Mouse (Mus musculus): Measurements from ENCODE around the gene Zfp146.
A peak's percentile ranks its signal among the peaks of the same experiment; 100 is the strongest.
"Not testable (repeated sequence)": the region's sequence is repeated elsewhere in the genome, so short reads cannot be mapped to it uniquely, and the experiment has no call there.

Zfp146 gene

DNA sequence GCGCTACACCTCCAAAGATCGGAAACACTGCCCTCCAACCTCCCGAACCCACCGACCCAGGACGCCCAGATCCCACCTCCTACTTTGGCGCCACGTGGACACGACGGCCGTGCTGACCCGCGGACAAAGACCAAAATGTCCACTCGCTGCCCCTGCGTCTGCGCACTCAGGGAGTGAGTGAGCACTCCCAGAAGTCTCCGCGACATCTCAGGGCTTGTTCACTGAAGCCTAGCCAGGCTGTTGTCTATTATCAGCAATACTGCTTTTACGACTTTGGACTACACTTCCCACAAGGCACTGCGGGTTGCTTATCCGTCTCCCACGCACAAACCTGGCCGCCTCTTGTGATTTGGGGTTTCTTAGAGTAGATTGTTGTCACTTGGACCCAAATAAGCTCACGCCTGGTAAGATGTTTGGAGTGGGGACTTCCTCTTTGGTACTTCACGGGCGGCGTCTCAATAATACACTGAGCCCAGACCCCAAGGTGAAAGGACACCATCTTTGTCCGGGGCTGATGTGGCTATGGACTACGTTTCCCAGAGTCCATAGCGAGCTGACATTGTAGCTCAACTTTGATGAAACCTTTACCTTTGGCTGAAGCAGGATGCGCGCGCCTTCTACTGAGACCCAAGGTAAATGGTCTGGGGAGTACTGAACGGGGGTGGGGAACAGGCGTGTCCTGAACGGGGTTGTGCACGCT, at the start of gene Zfp146:
Gene Zfp146 (minus strand): TSS at position 168 of the 700 bp plus-strand sequence.
- DNase-seq (ENCODE audit: low read depth) = peak; percentile 94

DNA sequence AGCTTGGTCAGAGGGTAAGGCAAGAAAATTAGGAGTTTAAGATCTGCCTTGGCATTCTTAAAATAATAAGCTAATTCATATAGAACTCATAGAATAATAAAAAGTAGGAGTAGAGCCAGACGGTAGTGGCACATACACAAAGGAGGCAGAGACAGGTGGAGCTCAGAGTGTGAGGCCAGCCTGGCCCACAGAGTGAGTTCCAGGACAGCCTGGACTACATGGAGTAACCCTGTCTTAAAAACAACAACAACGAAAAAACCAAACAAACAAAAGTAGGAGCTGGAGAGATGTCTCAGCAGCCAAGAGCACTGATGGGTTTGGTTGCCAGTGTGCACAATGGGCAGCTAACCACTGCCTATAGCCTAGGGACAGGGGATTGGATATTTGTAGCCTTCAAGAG, 47.7 kb upstream of the Zfp146 start:
- no peak for DNase-seq (ENCODE audit: low read depth)

DNA sequence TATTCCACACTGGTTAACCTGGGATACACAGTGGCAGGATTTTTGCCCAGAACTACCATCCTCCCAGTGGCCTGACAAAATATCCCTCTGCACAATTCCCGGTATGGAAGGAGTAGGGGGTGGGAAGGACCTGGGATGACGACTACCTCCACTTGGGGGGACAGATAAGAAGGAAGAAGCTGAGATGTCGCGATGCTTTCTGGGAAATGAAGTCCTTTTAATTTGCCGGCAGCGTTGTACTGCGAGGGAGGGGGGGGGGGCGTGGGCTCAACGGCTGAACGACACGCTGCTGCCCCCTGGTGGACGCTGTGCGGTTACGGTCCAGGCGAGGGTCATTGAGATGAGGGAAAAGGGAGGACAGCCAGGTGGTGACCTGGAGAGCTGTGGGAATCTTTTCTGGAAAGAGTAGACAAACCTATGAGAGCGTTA, 47.2 kb upstream of the Zfp146 start:
- DNase-seq (ENCODE audit: low read depth) = peak; percentile 90

DNA sequence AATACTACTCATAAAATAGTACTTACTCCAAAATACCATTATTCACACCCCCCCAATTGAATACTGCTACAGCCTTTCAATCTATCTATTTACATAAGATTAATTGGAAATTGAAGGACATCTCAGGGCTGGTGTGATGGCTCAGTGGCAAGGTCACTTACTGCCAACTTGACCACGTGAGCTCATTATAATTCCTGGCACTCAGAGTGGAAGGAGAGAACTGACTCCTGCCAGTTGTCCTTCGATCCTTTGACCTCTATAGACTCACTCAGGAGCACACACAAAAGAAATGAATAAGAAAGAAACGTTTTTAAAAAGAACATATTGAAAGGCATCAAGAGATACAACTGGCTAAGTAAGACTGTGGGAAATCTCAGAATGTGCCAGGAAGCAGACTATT, 46.3 kb upstream of the Zfp146 start:
- no peak for DNase-seq (ENCODE audit: low read depth)

DNA sequence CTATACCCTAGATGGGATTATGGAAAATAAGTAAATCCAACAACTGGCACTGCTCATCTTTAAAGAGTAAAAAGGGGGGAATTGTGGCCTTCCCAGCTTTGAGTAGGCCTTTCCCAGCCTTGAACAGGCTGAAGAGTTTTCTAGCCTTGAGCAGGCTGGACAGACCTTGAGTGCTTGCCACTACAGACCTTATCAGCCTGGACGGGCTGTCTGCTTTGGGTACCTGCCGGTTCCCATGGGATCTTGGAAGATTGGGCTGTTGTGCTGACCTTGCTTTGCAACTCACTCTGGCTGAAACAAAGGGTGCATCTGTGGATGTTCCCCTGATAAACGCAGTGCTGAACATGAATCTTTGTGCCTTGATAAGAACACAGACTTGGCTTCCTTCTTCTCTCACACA, 44.3 kb upstream of the Zfp146 start:
- no peak for DNase-seq (ENCODE audit: low read depth)

DNA sequence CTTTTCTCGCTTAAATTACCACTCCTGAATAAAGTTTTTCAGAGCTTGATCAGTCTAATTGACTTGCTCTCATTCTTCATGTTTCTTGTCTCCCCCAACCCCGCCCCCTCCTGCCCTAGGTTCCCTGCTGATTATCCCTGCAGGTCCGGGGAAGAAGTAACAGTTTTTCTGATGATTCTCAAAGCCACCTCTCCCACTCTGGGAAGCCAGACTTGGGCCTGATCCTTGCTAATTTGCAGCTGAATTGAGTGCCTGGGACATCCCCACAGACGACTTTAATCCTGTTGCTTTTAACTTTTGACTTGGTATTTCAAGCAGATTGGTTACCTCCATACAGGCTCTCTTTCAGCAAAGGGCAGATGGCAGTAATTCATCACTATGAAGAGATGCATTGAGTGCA, 41.5 kb upstream of the Zfp146 start:
- no peak for DNase-seq (ENCODE audit: low read depth)

DNA sequence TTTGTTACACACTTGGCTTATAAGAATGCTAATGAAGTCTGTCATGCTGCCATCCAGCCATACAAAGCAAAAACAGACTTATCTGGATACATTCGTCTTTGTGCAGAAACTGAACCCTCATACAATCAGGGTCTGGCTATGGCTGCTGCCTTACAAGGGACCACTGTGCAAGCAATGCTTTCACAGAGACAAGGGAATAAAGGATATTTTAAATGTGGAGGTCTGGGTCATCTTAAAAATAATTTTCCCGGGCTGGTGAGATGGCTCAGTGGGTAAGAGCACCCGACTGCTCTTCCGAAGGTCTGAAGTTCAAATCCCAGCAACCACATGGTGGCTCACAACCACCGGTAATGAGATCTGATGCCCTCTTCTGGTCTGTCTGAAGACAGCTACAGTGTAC, 36.8 kb upstream of the Zfp146 start:
- not testable (repeated sequence) for DNase-seq (ENCODE audit: low read depth)

DNA sequence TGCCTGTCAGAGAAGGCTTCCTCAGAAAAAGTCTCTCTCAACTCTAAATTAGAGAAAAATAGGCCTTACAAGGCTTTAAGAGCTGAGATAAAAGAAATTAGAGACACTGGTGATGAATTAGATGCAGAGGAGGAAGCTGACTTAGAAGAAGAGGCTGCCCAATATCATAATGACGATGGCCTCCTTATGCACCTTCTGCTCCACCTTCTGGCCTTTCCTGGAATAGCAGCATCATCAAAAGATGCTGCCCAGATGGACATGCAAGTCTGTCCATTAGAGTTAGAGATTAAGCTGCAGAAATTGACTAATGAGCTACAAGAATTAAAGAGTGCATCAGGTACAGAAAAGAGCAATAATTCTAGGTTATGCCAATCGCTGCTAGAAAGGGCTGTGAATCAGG, 35.8 kb upstream of the Zfp146 start:
- peak; percentile 82 for DNase-seq (ENCODE audit: low read depth)

DNA sequence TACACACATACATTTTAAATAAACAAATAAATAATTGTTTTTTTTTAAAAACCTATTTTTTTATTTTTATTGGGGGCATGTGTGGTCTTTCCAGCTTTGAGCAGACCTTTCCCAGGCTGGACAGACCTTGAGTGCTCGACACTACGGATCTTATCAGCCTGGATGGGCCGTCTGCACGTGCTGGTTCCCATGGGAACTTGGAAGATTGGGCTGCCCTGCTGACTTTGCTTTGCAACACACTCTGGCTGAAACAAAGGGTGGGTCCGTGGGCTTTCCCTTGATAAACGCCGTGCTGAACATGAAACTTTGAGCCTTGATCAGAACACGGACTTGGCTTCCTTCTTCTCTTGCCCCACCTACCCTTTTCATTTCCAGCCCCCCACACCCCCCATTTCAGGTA, 34.8 kb upstream of the Zfp146 start:
- no peak for DNase-seq (ENCODE audit: low read depth)

DNA sequence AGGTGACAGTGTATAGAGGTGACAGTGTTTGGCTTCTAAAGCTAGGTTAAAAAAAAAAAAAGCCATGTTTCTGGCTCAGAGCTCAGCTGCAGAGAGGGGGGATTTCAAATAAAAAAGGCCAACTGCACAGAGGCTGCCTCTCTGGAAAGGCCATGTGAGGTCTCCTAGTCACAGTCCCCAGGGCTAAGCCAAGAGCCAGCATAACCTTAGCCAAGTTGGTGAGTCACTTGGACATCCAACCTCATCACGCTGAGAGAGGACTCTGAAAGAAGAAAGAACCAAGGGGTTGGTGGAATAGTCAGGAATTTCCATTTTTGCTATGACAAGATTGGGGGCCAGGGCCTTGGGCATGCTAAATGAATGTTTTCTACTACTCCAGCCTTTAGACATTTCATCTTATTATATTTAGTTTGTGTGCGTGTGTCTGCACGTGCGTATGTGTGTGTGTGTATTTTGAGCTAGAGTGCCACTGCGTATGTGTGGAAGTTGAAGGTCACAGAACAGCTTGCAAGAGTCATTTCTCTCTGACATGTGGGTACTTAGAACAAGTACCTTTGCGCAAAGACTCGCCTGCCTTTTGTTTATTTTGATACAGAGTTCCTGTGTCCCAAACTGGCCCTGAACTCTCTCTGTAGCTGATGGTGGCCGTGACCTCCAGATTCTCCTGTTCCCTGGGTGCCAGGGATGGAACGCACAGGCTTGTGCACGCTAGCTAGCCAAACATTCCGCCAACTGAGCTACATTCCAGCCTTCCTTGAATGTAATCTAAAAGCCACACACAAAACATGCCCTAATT, 33.5 kb upstream of the Zfp146 start:
- no peak for DNase-seq (ENCODE audit: low read depth)

DNA sequence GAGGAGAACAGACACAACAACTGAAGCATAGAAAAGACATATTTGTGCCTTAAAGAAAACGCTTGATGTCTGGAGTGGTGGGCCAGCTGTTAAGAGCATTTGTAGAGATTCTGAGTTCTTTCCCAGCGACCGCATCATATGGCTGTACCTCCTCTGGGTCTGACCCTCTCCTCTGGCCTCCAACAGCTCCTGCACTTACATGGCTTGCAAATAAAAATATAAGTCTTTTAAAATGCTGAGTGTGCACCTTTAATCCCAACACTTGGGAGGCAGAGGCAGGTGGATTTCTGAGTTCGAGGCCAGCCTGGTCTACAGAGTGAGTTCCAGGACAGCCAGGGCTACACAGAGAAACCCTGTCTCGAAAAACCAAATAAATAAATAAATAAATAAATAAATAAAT, 31.1 kb upstream of the Zfp146 start:
- DNase-seq (ENCODE audit: low read depth) = not testable (repeated sequence)

DNA sequence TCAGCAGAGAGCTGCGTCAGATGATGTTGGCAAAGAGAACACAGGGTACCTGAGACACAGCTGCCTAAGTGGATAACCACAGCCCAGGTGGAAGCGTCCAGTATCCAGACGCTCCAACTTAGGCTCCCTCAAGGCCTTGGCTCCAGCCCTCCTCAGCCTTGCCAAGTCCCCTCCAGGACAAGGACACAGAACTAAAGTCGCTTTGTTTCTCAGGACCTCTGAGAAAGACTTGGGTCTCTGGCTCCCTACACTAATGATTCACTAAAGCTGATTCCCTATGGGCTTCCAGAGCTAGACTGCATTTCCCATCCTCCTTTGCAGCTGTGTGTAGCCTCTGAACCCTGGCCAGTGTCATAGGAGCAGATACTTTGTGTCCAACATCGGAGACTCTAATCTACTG, 30.6 kb upstream of the Zfp146 start:
- DNase-seq (ENCODE audit: low read depth) = no peak

DNA sequence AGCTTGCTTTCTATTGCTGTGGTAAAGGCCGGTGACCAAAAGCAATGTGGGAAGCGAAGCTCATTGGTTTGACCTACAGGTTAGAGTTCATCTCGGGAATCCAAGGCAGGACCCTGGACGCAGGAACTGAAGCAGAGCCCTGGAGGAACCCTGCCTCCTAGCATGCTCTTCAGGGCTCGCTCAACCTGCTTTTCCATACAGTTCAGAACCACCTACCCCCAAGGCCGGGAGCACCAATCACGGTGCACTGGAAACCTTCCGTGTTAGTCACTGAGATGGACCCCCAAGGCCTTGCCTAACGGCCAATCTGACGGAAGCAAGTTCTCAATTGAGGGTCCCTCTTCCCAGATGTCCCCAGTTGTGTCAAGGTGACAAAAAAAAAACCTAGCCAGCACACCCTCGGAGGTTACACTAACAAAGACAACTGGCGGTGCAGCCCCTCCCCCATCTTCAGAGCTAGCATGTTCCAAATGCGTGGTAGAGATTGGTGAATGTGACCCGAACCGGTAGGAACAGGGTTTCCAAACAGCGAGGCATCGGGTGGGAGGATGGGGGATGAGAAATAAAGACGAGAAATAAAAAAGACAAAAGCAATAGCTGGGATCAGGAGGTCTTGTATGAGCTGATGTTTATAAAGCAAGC, 30.1 kb upstream of the Zfp146 start:
- DNase-seq (ENCODE audit: low read depth) = no peak

DNA sequence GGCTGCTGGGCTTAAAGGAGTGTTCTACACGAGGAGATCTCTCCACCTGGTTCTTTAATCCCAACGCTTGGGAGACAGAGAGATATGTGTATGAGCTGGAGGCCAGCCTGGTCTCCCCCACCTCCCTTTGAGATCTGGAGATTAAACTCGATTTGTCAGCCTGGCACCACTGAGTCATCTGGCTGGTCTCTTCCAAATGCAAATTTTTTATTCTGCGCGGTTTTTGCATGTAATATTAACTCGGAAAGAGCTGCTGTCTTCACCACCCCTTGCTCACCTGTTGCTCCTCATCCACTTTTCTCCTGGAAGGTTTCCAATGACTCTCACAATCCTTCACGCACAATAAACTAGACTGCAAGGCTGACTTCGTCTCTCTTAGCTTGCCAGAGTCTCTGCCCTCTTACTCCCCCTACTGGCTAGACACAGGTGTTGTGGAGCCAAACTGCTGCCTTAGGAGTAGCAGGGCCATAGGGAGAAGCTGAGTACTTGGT, 29.0 kb upstream of the Zfp146 start, which contains the start of gene Capns1:
Gene Capns1 (minus strand): TSS at position 331 of the 491 bp plus-strand sequence.
- peak; percentile 90 for DNase-seq (ENCODE audit: low read depth)

DNA sequence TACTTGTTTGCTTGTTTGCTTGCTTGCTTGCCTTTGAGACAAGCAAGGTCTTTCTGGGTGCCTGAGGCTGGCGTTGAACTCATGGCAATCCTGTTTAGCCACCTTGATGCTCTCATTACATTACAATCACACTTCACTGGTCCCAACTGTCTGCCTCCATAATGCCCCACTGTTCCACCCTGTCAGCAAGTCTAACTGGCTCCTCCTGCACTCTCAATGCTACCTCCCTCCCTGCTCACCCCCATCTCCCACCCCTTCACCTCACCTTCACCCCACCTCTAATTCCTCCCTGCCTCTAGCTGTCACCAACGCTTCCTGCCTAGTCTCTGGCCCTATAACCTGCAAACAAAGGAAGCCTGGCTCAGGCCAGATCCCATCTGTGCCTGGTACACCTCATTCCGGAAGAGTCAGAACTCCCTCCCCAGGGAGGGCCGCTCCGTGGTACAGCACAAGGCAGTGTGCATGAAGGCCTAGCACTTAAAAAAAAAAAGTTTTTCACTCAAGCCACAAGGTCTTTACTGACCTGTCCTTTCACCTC, 28.1 kb upstream of the Zfp146 start:
- no peak for DNase-seq (ENCODE audit: low read depth)

DNA sequence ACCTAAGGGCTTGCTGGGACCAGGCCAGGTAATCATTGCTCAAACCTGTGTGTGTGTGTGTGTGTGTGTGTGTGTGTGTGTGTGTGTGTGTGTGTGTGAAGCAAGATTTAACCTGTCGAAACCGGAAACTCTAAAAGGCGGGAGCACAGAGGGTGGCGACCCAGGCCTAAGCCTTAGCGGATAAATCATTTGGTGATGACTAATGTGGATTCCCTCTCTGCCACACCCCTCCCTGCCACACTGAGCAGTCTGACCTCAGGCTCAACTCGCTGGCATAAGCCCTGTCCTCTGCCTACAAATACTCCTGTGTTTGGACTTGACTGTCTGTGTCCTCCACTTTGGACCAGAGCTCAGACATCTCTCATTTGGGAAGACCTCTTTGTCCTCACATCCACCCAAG, 26.6 kb upstream of the Zfp146 start:
- DNase-seq (ENCODE audit: low read depth) = no peak

DNA sequence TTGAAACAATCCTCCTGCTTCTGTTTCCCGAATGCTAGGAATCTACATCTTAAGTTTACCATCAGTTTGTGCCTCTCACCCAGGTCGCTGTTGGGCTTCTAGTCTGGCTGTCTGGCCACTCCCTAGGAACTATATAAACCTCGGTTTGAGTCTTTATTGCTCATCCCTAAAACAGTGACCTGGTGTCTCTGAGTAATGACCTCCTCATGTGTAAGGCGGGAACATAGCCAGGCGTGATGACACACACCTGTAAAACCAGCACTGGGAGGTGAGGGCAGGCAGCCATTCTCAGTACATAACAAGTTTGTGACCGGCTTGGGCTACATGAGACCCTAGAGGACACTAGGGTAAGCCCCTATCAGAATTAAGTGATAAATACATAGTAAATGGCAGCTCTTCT, 25.9 kb upstream of the Zfp146 start:
- DNase-seq (ENCODE audit: low read depth) = no peak

DNA sequence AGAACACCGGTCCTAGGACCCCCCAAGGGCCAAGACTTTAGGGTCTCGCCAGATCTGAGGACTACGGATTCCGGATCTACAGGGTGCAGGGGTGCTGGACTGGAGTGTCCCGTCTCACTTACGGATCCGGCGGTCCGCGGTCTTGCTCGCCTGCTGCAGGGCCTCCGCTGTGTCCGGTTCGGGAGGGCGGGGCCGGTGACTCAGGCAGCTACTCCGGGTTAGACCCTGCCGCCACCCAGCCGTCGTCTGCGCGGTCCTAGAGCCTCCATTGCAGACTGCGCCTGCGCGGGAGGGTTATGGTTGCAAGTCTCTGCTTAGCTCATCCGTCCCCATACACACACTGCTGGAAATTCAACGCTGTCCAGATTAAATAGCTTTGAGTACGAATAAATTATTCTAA, 25.3 kb upstream of the Zfp146 start:
- DNase-seq (ENCODE audit: low read depth) = peak; percentile 95

DNA sequence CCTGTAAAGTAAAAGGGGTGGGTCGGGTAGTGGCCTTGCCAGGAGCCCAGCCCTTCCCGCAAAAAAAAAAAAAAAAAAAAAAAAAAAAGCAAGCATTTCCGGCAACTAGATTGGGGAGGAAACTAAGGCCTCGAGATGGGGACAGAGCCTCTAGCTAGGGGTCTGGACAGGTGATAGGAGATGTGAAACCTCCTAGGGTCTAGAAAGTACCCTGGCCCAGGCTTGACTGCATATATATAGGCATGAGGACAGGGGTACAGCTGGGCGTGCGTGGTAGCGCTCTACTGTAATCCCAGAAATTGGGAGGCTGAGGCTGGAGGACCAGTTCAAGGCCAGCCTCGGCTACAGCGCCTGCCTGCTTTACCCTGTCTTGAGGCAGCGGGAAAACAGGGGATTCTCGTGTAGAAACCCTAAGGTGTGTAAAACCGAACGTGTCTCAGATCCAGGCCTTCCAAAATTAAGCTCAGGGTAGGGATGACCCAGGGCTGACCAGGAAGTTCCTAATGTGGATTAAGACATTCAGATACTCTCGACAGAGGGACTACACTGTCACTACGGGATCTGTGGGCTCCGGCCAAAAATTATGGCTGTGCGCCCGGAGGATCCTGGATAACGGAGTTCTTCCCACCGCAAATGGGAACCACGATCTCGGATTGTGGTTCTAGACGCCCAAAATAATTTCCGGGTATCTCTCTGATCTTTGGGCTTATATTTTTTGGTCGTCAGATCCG, 24.7 kb upstream of the Zfp146 start:
- peak; percentile 58 for DNase-seq (ENCODE audit: low read depth)

DNA sequence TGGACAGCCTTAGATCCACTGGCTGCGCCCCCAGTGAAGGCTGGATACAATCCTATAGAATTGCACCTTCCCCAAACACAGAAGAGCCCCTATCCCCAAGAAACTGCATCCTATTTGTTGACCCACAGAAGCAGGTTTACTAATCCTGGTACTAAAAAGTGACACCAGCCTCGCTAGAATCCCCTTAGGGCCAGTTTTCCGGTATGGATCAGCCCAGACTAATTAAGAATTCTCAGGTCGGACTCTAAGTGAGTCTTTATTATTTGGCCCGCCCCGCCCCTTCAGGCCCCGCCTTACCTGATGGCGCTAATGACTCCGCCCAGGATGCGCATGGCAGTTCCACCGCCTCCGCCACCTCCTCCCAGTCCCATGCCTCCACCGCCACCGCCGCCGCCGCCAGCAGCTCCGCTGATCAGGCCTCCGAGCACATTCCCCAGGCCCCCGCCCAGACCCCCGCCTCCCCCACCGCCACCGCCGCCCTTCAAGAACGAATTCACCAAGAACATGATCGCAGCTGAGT, 24.1 kb upstream of the Zfp146 start:
- peak; percentile 72 for DNase-seq (ENCODE audit: low read depth)

DNA sequence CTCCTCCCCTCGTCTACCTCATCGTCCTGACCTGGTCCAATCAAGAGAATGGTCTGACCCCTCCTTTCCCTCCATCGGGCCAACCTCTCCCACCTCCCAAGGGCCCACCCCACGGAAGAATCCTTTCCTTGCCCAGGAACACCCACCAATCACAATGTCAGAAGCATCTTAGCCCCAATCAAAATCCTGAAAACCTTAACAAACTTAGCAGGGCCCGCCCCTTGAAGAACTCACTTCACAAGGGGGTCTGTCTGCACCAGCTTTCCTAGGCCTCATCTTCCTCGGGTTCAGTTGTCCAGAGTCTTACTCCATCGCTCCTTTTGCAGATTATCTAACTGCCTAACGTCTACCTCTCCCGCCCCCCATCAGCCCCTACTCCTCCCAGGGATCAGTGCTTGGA, 23.5 kb upstream of the Zfp146 start:
- no peak for DNase-seq (ENCODE audit: low read depth)

DNA sequence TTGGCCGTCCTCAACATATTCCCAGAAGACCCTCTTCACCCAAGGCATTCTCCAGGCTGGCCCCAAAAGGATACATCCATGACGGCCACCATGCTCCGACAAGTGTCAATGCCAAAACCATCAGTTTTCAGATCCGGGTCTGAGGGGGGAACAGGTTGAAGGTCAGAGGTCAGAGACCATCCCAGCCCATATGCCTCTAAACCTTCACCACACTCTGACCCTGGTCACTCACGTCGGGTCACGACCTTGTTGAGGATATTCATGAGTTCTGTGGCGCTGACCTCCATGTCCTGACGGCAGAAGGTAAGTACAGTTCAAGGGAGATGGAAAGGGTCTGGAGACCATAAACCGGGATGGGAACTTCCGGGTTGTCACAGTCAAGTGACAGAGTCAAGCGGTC, 22.5 kb upstream of the Zfp146 start:
- DNase-seq (ENCODE audit: low read depth) = no peak

Measured in naive thymus-derived CD4-positive, alpha-beta T cell, adult 2 months (primary cell).